Comparison of ENCODE assay signal across 16 mouse cellular contexts in genomic region chr2:77042912-77043311, GRCm38 (mm10).
DNase-seq lines count a peak whose midpoint lies in the region; ATAC-seq and TF ChIP-seq lines count a peak whose summit lies in the region.
"Had no signal": no experiment of that assay in that cellular context is flagged by ENCODE, and none has a peak within 500 bp of the region (broad histone marks: within the 10 kb centered on the region; RNA-seq: fewer than 3 reads in every experiment).

No protein-coding gene starts in this region.

- H3K4me3 ChIP-seq in heart, embryonic 13.5 days: no peak overlapping the region
- no peak overlapping the region for H3K4me3 ChIP-seq in limb, embryonic 14.5 days (replicated peaks; ENCODE audit: low read length)
- H3K4me3 ChIP-seq: forebrain, embryonic 15.5 days; limb, embryonic 12.5 days had no signal

- peaks cover 76% of the 10 kb centered on the region for H3K36me3 ChIP-seq in heart, embryonic 13.5 days
- H3K36me3 ChIP-seq in limb, embryonic 14.5 days (ENCODE audit: control insufficient read depth, insufficient read depth, low read length): no peaks in the 10 kb centered on the region
- H3K36me3 ChIP-seq: forebrain, embryonic 15.5 days; limb, embryonic 12.5 days had no signal

- 0 out of 2 replicates have a peak overlapping the region, but pooled peaks have one; percentile 1 for H3K9ac ChIP-seq in heart, embryonic 13.5 days
- no peak overlapping the region for H3K9ac ChIP-seq in limb, embryonic 14.5 days (ENCODE audit: low read depth, low read length, severe bottlenecking)
- H3K9ac ChIP-seq: forebrain, embryonic 15.5 days; limb, embryonic 12.5 days; liver, embryonic 14.5 days had no signal

- no peak overlapping the region for H3K4me2 ChIP-seq in heart, embryonic 13.5 days
- H3K4me2 ChIP-seq in limb, embryonic 14.5 days (replicated peaks; ENCODE audit: low read depth, low read length, severe bottlenecking): no peak overlapping the region
- H3K4me2 ChIP-seq: forebrain, embryonic 15.5 days; limb, embryonic 12.5 days; midbrain, embryonic 11.5 days had no signal

- peak; percentile 61; the same call in 1 of the 2 replicates for ATAC-seq in heart, embryonic 13.5 days (ENCODE audit: extremely low read depth, insufficient number of reproducible peaks, low FRiP score, low TSS enrichment)
- 0 out of 2 replicates have a peak, but pooled peaks have one; percentile 47 for ATAC-seq in limb, embryonic 14.5 days (ENCODE audit: low FRiP score, low read depth)
- ATAC-seq: forebrain, embryonic 15.5 days; inflammation-experienced regulatory T-cells, adult 6 months had no signal

- peak; percentile 30 for DNase-seq in gastrocnemius, postnatal 25 days
- no peak for DNase-seq in gastrocnemius, postnatal 10 days
- peak; percentile 32 to 46 for DNase-seq in heart, adult 9 months (ENCODE audit: low spot score in 2 of 2)
- DNase-seq in limb, embryonic 14.5 days (ENCODE audit: low spot score): no peak
- DNase-seq in right cerebral cortex, postnatal 25 days: no peak
- DNase-seq in ovary, postnatal 10 days (ENCODE audit: low spot score): no peak
- DNase-seq: cerebellum, adult 2 months; kidney, adult 8-10 months; kidney, postnatal 14 days had no signal

- no peak for TF ChIP-seq POLR2A in limb, embryonic 14.5 days (IDR thresholded peaks at IDR 0.05; ENCODE audit: borderline replicate concordance, extremely low read depth, insufficient read depth, insufficient read length)

- H3K27ac ChIP-seq in heart, embryonic 13.5 days (replicated peaks): peak overlapping the region; percentile 90
- no peak overlapping the region for H3K27ac ChIP-seq in limb, embryonic 14.5 days (replicated peaks; ENCODE audit: low read depth, low read length)
- H3K27ac ChIP-seq: forebrain, embryonic 15.5 days; limb, embryonic 12.5 days; liver, embryonic 14.5 days; macrophage had no signal

- H3K4me1 ChIP-seq in heart, embryonic 13.5 days: peaks cover 19% of the 10 kb centered on the region
- H3K4me1 ChIP-seq in limb, embryonic 14.5 days (ENCODE audit: control insufficient read depth, insufficient read depth, low read length): no peaks in the 10 kb centered on the region
- H3K4me1 ChIP-seq: forebrain, embryonic 15.5 days; limb, embryonic 12.5 days had no signal

- no peaks in the 10 kb centered on the region for H3K9me3 ChIP-seq in heart, embryonic 13.5 days
- H3K9me3 ChIP-seq in limb, embryonic 14.5 days (ENCODE audit: control insufficient read depth, low read length): no peaks in the 10 kb centered on the region
- H3K9me3 ChIP-seq: forebrain, embryonic 15.5 days; limb, embryonic 12.5 days had no signal

- 30% methylated on average over 3 of the region's 3 CpGs for WGBS in heart, embryonic 13.5 days
- WGBS in limb, embryonic 14.5 days: 65% methylated on average over 3 of the region's 3 CpGs

- no peaks in the 10 kb centered on the region for H3K27me3 ChIP-seq in heart, embryonic 13.5 days (replicated peaks)
- no peaks in the 10 kb centered on the region for H3K27me3 ChIP-seq in limb, embryonic 14.5 days (ENCODE audit: control insufficient read depth, insufficient read depth, low read length)
- H3K27me3 ChIP-seq: forebrain, embryonic 15.5 days; limb, embryonic 12.5 days had no signal

Comparison
In these comparisons a context has a peak if more than half of its experiments do, and no peak if none do; other contexts are left out.
1. DNase-seq: peak in gastrocnemius, postnatal 25 days (single experiment) and heart, adult 9 months (2 of 2); none in gastrocnemius, postnatal 10 days (single experiment), limb, embryonic 14.5 days (single experiment), right cerebral cortex, postnatal 25 days (single experiment) and ovary, postnatal 10 days (single experiment).